Mouse (Mus musculus) brown adipose tissue, adult 24 weeks (tissue): ENCODE results near the gene 4933427D14Rik. TPM values are rescaled to one million over a fixed set of nuclear protein-coding genes. Genes with fewer than 3 reads are reported as not detected.
"Not testable (repeated sequence)": the region's sequence is repeated elsewhere in the genome, so short reads cannot be mapped to it uniquely, and the experiment has no call there.

ENCODE experiments used
- H3K27ac ChIP-seq: fragments of 200-500 bp; replicated peaks from 2 replicates; pipeline ENCODE4 v1.5.1; 2012; ENCODE audit warnings: low read depth, mild to moderate bottlenecking, low read length
- H3K4me1 ChIP-seq: fragments of 200-500 bp; 2 replicates; pipeline ENCODE4 v1.6.1; 2012; ENCODE audit warnings: low read length, mixed read lengths; ENCODE audit not compliant: control insufficient read depth, insufficient read depth, insufficient read length
- H3K4me3 ChIP-seq: fragments of 200-500 bp; 2 replicates; pipeline ENCODE4 v1.5.1; 2012; ENCODE audit warnings: low read depth, mild to moderate bottlenecking, low read length, moderate library complexity; ENCODE audit not compliant: insufficient read depth
- polyA plus RNA-seq: library from polyadenylated mRNA; stranded (reverse); fragments of >200 nt; gene quantifications from 2 replicates; pipeline ENCODE4 v1.2.4, GENCODE M21; 2012; ENCODE audit not compliant: missing spikeins, insufficient read depth, insufficient read length

The 4933427D14Rik gene
- polyA plus RNA-seq, 1 experiment = 2.2 TPM

- Histone ChIP-seq H3K27ac (no peak overlapping the region), H3K4me1 (no peaks in the 10 kb centered on the region), H3K4me3 (no peak overlapping the region)
Measured at GRCm38 (mm10) chr11:72173506-72173905, 33.8 kb downstream of the 4933427D14Rik start.

- H3K27ac ChIP-seq, H3K4me3 ChIP-seq, H3K4me1 ChIP-seq: not testable (repeated sequence)
Measured at GRCm38 (mm10) chr11:72171906-72172305, 35.4 kb downstream of the 4933427D14Rik start.

- Histone ChIP-seq H3K4me3 (no peak overlapping the region), H3K27ac (no peak overlapping the region), H3K4me1 (no peaks in the 10 kb centered on the region)
Measured at GRCm38 (mm10) chr11:72169871-72170270, 37.4 kb downstream of the 4933427D14Rik start.

GRCm38 (mm10) chr11:72163198-72163597 is 44.1 kb downstream of the 4933427D14Rik start:
- Histone ChIP-seq H3K4me3 (no peak overlapping the region), H3K4me1 (no peaks in the 10 kb centered on the region), H3K27ac (no peak overlapping the region)

GRCm38 (mm10) chr11:72156624-72157023 is 50.6 kb downstream of the 4933427D14Rik start:
- H3K4me1 ChIP-seq = no peaks in the 10 kb centered on the region
- no peak overlapping the region for H3K4me3 ChIP-seq
- H3K27ac ChIP-seq = no peak overlapping the region

- H3K4me3 ChIP-seq = no peak overlapping the region
- no peaks in the 10 kb centered on the region for H3K4me1 ChIP-seq
- H3K27ac ChIP-seq = no peak overlapping the region
Measured at GRCm38 (mm10) chr11:72155981-72156428, 51.3 kb downstream of the 4933427D14Rik start.

GRCm38 (mm10) chr11:72155186-72155980 is 51.9 kb downstream of the 4933427D14Rik start:
- H3K4me3 ChIP-seq = no peak overlapping the region
- no peaks in the 10 kb centered on the region for H3K4me1 ChIP-seq
- no peak overlapping the region for H3K27ac ChIP-seq

GRCm38 (mm10) chr11:72153122-72153862 is 54.0 kb downstream of the 4933427D14Rik start:
- Histone ChIP-seq H3K27ac (no peak overlapping the region), H3K4me3 (no peak overlapping the region), H3K4me1 (no peaks in the 10 kb centered on the region)

GRCm38 (mm10) chr11:72151120-72151519 is 56.1 kb downstream of the 4933427D14Rik start:
- Histone ChIP-seq H3K4me1 (no peaks in the 10 kb centered on the region), H3K4me3 (no peak overlapping the region), H3K27ac (no peak overlapping the region)

GRCm38 (mm10) chr11:72147910-72148309 is 59.3 kb downstream of the 4933427D14Rik start:
- H3K27ac ChIP-seq = no peak overlapping the region
- H3K4me1 ChIP-seq = no peaks in the 10 kb centered on the region
- H3K4me3 ChIP-seq = no peak overlapping the region

- no peak overlapping the region for H3K27ac ChIP-seq
- no peak overlapping the region for H3K4me3 ChIP-seq
- H3K4me1 ChIP-seq = no peaks in the 10 kb centered on the region
Measured at GRCm38 (mm10) chr11:72145877-72146248, 61.4 kb downstream of the 4933427D14Rik start.

- Histone ChIP-seq H3K27ac (no peak overlapping the region), H3K4me1 (no peaks in the 10 kb centered on the region), H3K4me3 (no peak overlapping the region)
Measured at GRCm38 (mm10) chr11:72145182-72145876, 61.9 kb downstream of the 4933427D14Rik start.

GRCm38 (mm10) chr11:72142889-72143288 is 64.4 kb downstream of the 4933427D14Rik start:
- no peak overlapping the region for H3K27ac ChIP-seq
- H3K4me1 ChIP-seq = no peaks in the 10 kb centered on the region

GRCm38 (mm10) chr11:72140198-72140597 is 67.1 kb downstream of the 4933427D14Rik start:
- H3K27ac ChIP-seq = no peak overlapping the region
- H3K4me3 ChIP-seq = no peak overlapping the region
- no peaks in the 10 kb centered on the region for H3K4me1 ChIP-seq

More at GRCm38 (mm10) chr11:72142889-72143288, 64.4 kb downstream of the 4933427D14Rik start:
- no peak overlapping the region for H3K4me3 ChIP-seq
